Mouse (Mus musculus): ENCODE data around the gene Coro2b.

DNA sequence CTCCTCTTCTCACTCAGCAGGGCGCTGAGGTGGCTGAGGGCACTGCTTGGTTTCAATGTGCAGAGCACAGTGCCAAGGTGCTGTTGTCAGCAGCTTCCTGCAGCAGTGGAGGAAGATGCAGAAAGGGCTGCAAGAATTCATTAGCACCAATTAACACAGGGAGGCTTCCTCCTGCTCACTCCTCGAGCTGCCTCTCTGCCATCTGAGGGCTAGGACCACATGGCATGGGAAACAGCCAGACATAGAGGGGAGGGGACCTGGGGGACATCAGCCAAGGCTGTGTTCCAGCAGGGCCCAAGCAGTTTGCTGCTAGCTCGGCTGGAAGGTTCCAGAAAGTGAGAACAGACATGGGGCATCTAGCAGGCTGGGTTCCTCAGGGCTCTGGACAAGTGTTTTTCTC is 10.6 kb upstream of the Coro2b start:
- no peak for TF ChIP-seq CTCF (IDR thresholded peaks at IDR 0.05; ENCODE audit: insufficient read depth, low read depth, low read length)
- TF ChIP-seq POLR2A (IDR thresholded peaks at IDR 0.05; ENCODE audit: insufficient read depth, low read depth, low read length) = no peak

Data from olfactory bulb, adult 2 months (tissue).